Mouse (Mus musculus) 3134 (cell line): ENCODE data around the gene Ppp1cc.
"Not testable (repeated sequence)": the region's sequence is repeated elsewhere in the genome, so short reads cannot be mapped to it uniquely, and the experiment has no call there.

ENCODE experiments used
- DNase-seq: peaks from one replicate; pipeline ENCODE4 v3.0.0-alpha.2; 2011; ENCODE audit warnings: low spot score; ENCODE audit not compliant: insufficient read length; ENCODE audit errors: extremely low read depth

Gene Ppp1cc

GRCm38 (mm10) chr5:122210890-122211289 lies 52.8 kb downstream of the Ppp1cc start:
- no peak for DNase-seq

DNA sequence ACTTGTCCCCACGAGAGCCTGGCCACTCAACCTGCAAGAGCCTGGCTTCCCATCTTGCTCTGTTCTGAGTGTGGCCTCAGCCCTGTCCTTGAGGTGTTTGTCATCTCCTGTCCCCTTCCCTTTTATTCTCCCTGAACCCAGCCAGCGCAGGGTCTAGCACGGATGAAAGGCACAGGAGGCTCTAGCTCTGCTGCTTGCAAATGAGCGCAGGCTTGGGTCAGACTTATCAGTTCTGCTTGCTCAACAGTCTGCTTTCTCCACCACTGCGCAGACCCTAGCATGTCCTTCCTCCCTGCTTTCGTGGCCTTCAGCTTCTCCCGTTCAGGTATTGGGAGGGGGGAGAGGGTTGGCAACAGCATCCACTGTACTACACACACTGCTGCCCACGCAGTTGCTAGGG lies 54.0 kb downstream of the Ppp1cc start:
- no peak for DNase-seq

DNA sequence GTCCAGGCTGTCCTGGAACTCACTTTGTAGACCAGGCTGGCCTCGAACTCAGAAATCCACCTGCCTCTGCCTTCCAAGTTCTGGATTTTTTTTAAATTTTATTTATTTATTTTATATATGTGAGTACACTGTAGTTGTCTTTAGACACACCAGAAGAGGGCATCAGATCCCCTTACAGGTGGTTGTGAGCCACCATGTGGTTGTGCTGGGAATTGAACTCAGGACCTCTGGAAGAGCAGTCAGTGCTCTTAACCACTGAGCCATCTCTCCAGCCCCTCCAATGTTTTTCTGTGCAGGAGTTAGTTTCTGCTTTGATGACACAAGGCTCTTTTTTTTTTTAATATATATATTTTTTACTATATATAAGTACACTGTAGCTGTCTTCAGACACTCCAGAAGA lies 54.7 kb downstream of the Ppp1cc start:
- DNase-seq: not testable (repeated sequence)

- no peak for DNase-seq
These were observed 55.8 kb downstream of the Ppp1cc start for GRCm38 (mm10) chr5:122213861-122214260.

DNA sequence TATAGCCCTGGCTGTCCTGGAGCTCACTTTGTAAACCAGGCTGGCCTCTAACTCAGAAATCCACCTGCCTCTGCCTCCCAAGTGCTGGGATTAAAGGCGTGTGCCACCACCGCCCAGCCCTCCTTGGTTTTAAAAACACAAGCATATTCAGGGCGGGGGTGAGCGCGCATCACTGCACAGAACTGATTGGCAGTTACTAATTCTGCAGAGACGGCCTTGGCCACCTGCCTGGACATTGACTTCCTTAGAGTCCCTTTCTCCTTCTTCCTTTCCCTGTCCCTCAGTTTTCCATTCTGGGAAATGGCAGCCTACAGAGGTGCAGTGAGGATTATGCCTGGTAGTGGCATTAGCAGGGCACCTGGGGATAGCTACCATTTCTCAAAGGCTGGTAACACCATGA lies 59.6 kb downstream of the Ppp1cc start:
- no peak for DNase-seq

- no peak for DNase-seq
These were observed 60.2 kb downstream of the Ppp1cc start for GRCm38 (mm10) chr5:122218109-122218905.

GRCm38 (mm10) chr5:122218928-122219327 lies 60.9 kb downstream of the Ppp1cc start:
- no peak for DNase-seq

DNA sequence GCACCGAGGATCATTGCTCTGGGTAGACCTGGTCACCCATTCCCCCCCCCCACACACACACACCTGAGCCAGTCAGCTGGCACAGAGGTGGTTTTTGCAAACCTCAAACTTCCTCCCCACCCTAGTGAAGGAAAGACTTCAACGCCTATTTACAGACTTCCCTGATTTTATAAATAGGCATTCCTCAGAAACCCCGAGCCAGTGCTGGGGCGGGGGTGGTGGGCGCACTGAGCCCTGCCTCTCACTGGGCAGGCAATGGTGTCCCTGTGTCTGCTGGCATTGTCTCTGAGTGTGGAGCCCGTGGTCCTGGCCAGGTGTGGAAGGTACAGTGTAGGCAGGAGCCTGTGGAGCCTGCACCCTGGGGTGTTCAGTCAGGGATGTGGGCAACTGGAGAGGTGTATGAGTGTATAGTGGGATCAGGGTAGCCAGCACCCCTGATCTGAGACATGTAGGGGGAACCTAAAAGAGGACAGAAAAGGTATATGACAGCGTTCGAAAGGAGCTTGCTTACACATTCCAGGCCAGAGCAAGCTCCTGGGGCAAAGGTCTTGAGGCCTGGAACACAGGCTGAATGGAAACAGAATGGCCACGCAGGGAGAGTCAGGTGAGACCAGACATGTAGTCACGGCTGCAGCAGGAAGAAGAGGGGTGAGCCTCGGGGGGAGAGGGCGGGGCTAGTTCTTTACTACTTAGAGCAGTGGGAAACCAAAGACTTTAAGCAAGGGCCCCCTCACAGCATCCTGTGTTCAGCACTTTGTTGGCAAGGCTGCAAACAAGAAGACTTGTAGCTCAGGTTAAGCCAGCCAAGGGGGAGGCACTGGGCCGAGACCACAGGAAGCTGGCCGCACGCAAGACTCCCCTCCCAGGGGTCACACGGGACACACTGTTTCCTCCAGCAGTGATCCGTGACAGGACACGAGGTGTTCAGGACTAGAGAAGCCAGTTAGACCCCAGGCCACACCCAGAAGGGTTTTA lies 61.9 kb downstream of the Ppp1cc start:
- DNase-seq: no peak

GRCm38 (mm10) chr5:122221085-122221484 lies 63.0 kb downstream of the Ppp1cc start:
- no peak for DNase-seq

- no peak for DNase-seq
These were observed 66.2 kb downstream of the Ppp1cc start for GRCm38 (mm10) chr5:122224291-122224690.
